Mouse (Mus musculus): ENCODE data around the gene Gm5475.
"Not testable (repeated sequence)": the region's sequence is repeated elsewhere in the genome, so short reads cannot be mapped to it uniquely, and the experiment has no call there.

The Gm5475 gene

DNA sequence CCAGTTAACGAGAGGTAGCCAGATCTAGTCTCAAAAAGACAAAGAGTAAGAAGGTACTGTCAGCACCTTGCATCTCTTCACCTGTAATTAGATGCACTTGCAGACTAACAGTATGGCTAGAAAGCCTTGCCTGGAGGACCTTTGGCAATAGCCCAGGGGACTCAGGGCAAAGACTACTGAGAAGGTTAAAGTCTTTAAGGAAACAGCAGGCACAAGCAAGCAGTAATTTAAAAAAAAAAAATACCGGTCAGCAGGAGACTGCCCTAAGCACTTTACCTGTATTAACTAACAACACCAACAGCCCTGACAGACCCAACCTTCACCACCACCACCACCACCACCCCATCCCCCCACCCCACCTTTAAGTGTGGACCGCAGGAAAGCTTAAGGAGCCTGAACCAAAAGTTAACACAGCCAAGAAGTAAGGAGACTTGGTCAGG lies at the start of gene Gm5475:
Gene Gm5475 (plus strand): TSS at position 390 of the 440 bp plus-strand sequence.
- not testable (repeated sequence) for DNase-seq (ENCODE audit: low read depth)

DNA sequence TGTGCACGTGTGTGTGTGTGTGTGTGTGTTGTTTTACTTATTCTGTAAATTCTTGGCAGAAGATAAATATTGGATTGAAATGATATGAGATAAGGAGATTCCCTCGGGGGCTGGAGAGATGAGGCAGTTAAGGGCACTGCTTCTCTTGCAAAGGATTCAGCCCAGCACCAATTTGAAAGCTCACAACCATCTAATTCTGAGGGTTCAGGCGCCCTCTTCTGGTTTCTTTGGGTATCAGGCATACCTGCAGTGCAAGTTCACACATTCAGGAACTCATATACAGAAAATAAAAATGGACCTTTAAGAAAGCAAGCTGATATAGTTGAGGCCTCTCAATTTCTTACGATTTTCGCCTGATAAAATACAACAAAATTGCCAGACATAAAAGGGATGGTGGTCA lies 46.9 kb upstream of the Gm5475 start:
- DNase-seq (ENCODE audit: low read depth), result peak; percentile 78

DNA sequence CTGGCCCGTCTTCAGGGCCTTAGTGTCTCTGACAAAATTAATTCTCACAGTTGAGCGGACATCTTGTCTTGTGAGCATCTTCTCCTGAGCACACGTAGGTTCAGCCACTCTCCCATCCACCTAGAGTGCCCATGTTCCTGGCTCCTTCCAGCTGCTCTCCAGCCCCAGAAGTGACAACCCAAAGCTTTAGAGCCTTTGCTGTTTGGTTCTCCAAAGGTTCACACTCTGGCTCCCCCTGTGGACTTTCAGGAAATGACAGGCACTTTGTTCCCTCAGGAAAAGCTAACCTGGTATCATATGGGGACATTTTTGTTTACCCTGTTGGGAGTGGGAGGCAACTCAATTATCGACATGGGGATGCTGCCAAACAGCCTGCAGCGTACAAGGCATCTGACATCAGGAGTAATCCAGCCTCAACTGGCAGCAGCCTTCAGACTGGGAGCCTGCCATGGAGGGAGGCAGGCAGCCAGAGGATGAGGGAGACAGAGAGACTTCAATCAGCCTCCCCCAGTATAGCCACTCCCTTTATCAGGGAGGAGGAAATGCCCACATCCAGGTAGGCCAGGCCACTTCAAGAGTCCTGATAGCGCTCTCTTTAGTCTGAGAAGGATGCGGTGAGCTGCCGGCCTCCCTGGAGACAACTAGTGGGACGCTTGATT lies 44.0 kb upstream of the Gm5475 start:
- DNase-seq (ENCODE audit: low read depth), result not testable (repeated sequence)

DNA sequence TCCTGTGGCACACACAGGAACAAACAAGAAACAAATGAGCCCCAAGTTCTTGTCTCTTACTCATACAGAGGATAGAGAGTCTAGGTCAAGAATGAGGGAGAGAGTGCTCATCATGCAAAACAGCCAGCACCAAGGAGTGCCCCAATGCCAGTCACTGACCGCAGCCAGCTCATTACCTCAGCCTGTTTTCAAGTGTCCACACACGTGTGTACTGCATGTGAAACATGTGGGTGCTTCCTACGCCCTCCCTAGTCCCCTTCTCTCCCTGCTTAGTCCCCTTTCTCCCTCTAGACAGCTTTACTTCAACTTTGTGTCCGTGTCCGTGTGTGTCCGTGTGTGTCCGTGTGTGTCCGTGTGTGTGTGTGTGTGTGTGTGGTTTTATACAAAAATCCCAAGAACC lies 42.3 kb upstream of the Gm5475 start:
- DNase-seq (ENCODE audit: low read depth), result no peak

DNA sequence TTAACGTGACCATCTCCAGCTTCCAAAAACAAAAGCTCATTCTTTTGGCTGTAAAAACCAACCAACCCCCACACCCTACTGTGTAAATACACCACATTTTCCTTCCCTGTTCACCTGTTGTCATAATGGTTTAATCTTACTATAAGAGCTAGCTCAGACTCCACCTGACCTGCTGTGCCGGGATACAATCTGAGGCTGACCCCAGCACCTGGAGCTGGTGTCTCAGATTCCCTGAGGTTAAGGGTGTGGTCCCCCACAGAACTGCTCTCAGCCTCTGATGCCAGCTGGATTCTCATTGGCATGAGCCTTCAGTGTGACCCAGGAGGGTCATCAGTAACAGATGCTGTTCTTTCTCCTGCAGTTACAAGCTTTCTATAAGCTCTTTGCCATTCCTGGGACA lies 41.8 kb upstream of the Gm5475 start:
- no peak for DNase-seq (ENCODE audit: low read depth)

DNA sequence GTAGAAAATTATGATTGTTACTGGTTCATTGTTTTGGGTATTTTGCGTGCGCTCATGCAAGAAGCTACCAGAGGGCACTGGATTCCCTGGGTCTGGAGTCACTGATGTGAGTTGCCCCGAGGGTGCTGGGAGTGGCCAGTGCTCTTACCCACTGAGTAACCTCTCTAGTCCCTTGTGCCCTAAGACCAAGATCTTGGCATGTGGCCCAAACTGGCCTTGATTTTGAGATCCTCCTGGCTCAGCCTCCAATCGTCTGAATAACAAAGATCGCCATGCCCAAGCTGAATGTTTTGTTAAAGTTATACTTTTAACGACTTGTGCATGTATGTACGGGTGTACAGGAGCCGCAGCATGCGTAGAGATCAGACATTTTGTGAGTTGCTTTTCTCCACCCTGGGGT lies 36.2 kb upstream of the Gm5475 start:
- no peak for DNase-seq (ENCODE audit: low read depth)

DNA sequence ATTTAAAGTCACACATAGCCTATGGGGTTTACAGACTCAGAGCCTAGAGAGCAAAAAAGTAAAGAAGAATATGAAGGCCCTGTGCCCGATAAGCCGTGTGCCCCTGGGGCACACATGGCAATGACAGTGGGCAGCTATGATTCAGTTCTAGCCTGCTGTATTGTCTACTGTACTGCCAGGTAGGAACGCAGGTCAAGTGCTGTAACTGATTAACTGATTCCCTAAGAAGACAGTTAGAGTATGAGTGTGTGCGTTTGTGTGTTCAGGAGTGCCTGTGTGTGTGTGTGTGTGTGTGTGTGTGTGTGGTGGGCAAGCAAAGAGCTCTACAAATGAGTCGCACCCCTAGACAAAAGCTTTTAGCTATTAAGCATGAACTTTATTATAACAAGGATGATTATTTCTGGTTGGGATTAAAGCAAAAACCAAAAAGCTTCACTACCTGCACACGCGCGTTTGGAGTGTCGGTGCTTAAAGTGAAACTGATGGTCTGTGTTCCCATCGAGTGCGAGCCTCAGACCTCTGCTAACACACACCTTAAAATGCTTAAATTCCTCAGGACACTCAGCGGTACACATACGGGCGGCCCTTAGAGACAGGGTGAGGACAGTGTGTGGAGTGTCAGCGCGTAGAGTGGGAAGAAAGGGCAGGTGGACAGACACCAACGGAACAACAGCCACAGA lies 34.3 kb upstream of the Gm5475 start:
- no peak for DNase-seq (ENCODE audit: low read depth)

DNA sequence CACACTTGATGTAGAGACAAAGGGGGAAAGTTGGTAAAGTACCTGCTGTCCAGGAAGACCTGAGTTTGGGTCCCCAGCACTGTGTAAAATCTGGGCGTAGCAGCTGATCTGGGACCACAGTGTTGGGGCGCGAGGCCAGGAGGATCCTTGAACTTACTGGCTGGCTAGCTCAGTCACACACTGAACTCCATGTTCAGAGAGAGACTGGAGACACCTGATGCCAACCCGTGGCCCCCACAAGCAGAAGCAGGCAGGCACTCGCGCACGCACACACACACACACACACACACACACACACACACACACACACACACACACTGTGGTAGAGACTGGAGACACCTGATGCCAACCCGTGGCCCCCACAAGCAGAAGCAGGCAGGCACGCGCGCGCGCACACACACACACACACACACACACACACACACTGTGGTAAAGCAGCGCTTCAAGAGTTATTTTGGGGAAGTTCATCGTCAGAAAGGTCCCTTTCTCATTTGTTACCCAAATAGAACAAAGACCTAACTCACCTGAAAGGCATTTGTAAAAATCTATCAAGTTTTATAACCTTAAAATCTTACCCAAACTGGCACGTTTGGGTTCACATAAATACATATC lies 33.6 kb upstream of the Gm5475 start:
- peak; percentile 38 for DNase-seq (ENCODE audit: low read depth)

DNA sequence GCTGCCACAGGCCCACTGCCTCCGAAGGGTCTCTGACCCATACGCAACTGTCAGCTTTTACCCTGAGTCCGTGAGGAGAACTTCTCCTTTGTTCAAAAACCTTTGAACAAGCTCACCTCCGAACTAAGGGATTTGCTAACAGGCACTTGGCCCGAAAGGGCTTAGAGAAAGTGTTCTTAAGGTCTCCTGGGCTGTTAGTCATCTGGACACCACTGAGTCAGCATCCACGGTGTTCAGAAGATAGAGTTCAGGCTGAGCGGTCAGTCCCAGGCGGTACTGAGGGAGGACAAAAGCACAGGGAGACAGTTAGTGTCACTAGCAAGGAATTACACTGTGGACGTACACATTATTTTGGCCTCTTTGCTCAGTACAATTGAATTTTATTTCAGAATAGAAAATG lies 33.1 kb upstream of the Gm5475 start:
- no peak for DNase-seq (ENCODE audit: low read depth)

DNA sequence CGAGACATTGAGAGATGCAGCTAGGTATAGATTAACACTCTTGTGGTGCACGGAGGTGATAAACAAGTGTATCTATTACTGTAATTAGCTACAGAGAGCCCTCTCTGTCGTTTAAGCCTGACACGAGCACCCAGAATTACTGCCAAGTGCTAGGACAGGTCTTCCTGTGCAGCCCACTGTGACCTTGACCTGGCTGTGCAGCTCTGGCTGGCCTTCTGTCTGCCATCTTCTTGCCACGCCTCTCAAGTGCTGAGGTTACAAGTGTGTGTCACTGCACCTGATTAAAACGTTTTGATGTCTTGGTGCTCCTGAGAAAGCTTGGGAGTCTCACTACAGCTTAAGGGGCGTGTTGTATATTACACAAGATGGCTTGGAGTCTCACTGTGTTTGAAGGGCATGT lies 30.9 kb upstream of the Gm5475 start:
- no peak for DNase-seq (ENCODE audit: low read depth)

DNA sequence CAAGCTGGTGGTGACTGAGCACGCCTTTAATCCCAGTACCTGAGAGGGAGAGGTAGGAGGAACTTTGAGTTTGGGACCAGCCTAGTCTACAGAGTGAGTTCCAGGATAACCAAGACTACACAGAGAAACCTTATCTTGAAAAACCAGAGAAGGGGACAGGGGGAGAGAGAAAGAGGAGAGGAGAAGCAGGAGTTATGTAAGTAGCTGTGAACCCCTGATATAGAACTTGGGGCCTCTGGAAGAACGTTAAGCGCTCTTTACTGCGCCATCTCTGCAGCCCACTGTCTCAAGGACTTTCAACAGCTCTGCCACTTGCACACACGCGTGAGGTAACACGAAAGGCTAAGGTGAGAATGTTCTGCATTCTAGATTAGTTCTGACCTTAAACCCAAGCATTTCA lies 30.3 kb upstream of the Gm5475 start:
- DNase-seq (ENCODE audit: low read depth), result no peak

DNA sequence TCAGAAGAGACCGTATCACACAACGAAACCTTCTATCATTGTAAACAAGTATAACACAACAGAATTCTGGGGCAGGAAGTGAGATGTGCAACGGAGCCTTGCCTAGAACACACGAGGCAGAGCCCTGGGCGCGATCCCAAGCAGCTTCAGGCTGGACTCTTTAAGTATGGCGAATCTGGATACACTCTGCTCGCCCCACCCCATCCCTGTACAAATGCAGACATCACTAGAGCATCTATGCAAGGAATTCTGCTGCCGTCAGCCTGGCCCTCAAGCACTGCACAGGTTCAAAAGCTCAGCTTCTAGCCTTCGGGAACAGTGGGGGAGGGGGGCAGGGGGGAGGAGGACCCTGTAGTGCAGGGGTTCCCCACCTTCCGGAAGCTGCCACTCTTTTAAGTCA lies 28.9 kb upstream of the Gm5475 start:
- DNase-seq (ENCODE audit: low read depth), result no peak

DNA sequence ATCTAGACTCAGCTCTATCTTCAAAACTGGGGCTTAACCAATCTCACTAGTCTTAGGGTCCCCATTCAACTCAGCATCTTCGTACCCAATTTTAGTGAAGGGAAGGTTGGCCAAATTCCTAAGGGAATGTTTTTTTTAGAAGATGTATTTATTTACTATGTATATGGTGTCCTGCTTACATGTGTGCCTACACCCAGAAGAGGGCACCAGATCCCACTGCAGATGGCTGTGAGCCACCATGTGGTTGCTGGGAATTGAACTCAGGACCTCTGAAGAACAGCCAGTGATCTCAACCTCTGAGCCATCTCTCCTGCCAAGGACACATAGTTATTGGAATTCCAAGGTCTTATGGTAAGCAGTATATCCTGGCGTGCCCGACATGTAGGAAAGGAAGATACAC lies 26.4 kb upstream of the Gm5475 start:
- no peak for DNase-seq (ENCODE audit: low read depth)

DNA sequence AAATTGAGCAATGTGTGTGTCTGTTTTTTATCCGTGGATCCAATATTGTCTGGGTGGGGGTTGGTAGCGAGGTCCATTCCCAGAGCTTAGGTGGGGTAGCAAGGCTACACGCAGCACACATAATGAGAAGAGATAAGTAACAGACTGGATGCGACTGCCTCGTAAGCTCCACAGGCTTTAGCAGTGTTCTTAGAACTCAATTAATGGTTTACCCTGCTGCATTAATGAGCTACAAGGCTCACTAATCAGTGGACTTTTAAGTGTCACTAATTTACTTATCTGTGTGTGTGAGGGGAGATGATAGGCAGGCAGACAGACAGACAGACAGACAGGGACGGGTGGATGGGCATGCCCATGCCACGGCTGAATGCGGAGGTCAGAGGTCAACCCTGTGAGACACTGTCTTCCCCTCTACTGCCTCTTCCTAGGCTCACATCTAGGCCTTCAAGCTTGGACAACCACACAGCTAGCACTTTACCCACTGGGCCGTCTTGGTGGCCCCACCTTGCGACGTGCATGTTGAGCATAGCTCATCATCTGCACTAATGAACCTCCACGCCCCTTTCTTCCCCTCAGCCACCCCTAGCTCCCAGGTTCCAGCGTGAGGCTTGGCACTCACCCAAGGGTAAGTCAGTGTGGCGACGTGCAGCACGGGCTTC lies 21.2 kb upstream of the Gm5475 start:
- DNase-seq (ENCODE audit: low read depth), result no peak

DNA sequence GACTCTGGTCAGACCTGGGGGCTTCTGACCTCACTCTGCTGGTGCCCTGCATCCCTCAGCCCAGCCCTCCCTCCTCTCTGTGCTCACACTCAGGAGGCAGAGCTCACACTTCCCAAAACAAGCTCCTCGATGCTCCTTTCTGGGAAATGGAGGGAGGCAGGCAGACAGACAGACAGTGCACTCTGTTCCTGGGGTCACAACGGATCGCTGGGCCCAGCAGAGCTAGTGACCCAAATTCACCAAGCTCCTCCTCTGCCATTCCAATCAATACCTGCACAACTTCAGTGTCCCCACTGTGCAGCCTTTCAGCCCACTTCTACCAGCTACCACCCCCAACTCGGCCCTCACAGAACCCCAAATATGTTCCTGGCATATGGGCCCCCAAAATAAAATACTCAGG lies 20.1 kb upstream of the Gm5475 start:
- no peak for DNase-seq (ENCODE audit: low read depth)

DNA sequence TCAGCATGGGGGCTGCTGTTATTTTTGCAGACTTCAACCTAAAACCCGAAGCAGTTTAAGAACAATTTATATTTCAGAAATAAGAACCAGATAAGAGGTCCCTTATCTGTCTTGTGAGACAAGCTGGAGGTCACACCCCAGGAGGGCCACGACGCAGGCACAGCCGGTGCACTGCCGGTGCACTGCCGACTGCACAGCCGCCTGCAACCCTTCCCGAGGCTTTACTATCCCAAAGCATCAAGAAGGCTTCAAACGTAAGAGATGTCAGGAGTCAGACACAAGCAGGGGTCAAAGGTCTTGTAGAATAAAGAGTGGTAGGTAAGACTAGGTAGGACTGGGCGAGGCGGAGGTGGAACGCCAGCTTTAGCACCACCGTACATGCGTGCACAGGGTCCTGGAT lies 19.6 kb upstream of the Gm5475 start:
- no peak for DNase-seq (ENCODE audit: low read depth)

DNA sequence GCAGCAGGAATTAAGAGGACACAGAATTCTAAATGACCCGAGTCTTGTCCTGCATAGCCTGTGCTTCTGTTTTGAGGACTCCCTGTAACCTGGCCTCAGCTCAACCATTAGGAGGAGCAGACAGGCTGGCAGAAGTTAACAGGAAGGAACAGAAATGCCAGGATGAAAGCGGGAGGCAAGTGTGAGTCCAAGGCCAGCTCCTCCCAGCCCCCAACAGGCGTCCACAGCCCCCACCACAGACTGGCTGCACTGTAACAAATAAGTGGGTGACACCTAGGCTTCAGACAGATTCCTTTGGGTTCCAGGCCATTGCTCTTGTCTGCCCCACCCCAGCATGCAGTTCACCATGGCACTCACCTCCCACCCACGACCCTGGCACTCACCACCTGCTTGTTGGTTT lies 19.1 kb upstream of the Gm5475 start:
- no peak for DNase-seq (ENCODE audit: low read depth)

DNA sequence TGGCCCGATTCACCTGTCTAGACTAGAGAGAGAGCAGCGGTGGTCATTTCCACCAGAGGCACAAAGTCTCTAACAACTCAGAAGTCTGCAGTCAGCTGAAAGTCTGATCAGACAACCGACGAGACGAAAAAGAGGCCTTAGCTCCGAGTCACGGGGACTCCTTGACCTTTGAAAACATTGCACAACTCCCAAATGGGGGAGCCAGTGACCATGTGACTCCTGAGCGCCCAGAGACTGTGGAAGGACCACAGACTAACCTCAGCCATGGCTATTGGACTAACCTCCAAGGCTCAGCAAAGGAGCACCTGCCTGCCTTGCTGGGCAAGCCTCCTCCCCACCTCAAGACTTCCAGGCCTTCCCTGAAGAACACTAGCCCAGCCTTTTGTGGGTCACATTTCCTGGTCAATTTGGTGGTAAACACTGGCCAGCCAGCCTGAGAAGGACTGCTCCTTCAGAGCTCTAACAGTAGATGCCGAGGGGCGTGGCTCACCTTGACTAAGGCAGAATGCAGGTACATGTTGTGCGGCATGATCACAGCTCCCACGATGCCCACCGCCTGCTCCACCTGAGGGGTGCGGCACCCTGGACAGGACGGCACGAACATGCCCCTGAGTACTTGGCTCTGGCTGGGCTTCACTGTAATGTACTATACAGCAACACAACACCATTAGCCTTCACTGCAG lies 18.5 kb upstream of the Gm5475 start:
- no peak for DNase-seq (ENCODE audit: low read depth)

DNA sequence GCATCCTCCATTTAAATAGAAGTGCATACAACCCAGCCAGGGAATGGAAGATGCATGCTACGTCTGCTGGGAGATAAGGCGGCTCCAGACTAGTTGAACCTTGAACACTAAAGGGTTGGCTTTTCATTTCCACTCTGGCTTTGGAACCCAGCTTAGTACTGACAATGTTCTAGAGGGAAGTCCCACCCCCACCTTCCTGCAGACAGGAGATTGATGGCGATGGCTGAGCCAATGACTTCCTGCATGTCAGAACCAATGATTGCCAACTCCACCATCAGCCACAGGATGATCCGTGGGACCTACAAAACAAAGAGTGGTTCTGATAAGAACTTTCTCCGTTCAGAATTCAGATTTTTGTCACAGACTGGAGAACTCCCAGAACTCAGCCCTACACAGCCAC lies 15.9 kb upstream of the Gm5475 start:
- DNase-seq (ENCODE audit: low read depth), result no peak

DNA sequence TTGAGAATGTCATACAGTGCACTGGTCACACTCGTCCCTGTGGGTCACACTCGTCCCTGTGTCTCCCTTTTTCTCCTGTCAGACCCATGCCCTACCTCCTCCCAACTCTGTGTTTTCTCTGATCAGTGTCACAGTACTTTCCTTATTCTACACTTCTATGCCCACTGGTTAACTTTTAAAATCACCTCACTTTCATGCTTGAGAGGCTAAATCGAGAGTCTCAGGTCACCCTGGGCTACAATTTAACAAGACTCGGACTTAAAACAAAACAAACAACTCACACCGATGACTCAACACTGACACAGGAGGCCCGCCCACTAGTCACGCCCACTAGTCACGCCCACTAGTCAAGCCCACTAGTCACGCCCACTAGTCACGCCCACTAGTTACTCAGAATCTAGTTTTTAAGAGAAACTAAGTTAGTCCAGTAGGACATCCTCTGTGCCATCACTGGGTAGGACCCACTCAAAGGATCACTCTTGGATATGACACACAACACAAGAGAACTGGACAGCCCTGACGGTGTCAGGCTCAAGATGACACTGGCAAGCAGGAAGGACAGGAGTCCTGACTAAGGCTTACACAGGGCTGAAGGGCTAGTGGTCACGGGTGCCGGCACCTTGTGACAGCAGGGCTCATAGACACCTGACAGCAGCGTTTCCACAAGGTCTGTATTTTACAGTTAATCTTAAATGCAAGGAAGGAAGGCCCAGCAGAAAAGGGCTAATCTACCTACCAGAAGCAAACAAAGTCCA lies 10.9 kb upstream of the Gm5475 start:
- peak; percentile 93 for DNase-seq (ENCODE audit: low read depth)

DNA sequence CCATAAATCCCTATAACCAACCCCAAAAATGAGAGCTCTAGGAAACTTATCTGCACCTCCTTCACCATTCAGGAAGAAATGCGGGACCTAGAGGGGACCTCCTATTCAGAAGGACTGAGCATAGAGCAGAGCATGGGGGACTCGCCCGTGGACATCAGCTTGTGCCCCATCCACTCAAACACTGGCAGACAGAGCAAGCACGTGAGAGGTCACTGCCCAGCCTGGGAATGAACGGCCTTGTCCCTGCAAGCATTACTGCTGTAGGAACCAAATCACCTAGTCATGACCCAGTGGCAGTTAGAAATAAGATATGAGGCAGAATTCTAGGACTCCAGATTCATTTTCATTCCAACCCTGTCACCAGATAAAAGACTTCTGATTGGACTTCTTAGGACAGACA lies 10.2 kb upstream of the Gm5475 start:
- DNase-seq (ENCODE audit: low read depth), result no peak

DNA sequence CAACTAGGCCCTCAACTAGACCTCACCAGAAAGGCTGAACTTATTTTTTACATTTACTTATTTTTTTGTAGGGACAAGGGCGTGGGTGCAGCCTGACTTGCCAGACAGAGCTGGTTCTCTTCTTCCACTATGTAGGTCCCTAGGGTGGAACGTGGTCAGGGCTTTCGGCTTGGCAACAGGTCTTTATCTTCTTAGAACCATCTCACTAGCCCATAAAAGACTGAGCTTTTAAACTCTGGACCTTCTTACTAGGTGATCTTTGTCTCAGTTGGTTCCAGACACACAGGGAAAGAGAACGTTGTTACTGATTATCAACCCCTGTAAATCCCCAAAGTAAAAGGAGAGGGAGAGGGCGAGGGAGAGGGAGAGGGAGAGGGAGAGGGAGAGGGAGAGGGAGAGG lies 8.6 kb upstream of the Gm5475 start:
- no peak for DNase-seq (ENCODE audit: low read depth)

Measured in 416B (cell line).